Mouse (Mus musculus): ENCODE results near the gene Zc3hc1.

DNA sequence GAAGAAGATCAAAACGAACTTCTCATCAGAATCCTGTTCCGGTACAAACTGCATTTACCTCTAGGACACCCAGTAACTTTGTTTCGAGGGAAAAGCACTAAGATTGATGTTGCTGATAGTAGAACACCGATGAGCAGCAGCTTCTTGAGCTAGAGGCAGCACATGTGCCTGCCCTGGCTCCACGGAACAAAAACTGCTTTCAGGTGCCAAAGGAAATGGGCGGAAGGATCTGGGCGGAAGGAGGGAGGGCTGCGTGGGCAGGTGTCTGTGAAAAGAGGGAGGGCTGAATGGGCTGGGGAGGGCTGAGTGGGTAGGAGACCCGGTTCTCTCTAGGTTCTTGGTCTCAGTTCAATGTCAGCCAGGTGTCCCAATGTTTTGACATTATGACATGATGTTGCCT is 39.5 kb downstream of the Zc3hc1 start:
- TF ChIP-seq CTCF (IDR thresholded peaks at IDR 0.05; ENCODE audit: insufficient read depth, low read length) (no peak), POLR2A (IDR thresholded peaks at IDR 0.05; ENCODE audit: borderline replicate concordance, extremely low read depth, low read depth, low read length) (no peak)

All from lung, adult 2 months (tissue).